Mouse (Mus musculus) MEL-GATA-1-ER (cell line): ENCODE measurements around the gene Hapln2.

Experiments used
- DNase-seq: peaks from one replicate; pipeline ENCODE4 v3.0.0-alpha.2; 2012; ENCODE audit warnings: low read depth; ENCODE audit errors: extremely low read depth

Gene Hapln2

DNA sequence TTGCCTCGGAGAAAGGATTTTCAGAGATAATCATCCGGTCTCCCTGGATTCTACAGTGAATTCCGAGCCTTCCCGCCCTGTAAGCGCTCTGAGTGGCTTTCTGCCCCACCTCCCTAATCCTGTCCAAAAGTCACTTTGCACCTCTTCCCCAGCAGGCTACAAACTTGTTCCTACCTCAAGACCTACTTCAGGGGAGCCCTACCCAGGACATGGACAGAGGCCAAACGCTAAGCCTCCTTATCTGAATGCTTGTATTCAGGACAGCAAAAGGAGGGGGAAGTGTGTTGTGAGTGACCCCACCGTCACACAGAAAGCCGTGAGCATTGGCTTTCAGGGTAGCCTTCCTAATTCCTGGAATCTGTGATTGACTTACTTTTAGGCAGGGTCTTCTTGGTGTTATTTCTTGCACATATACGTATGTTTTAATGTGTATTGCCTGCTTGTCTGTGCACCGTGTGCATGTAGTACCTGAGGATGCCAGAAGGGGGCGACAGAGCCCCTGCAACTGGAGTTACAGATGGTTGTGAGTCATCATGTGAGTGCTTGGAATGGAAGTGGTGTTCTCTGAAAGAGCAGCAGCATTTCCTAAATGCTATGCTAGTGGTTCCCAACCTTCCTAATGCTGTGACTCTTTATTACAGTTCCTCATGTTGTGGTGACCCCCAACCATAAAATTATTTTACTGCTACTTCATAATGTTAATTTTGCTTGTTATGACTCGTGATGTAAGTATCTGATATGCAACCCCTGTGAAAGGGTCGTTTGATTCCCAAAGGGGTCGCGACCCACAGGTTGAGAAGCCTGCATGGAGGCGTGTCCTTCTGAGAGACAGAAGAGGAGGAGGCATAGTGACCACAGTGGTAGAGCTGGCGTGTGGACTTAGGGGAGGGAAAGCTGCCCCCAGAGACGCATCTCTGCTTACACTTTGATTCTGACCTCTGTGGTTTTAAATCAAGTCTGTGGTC, 21.3 kb downstream of the Hapln2 start:
- no peak for DNase-seq

- DNase-seq = no peak
Measured at GRCm38 (mm10) chr3:88002291-88002976, 24.9 kb downstream of the Hapln2 start.

DNA sequence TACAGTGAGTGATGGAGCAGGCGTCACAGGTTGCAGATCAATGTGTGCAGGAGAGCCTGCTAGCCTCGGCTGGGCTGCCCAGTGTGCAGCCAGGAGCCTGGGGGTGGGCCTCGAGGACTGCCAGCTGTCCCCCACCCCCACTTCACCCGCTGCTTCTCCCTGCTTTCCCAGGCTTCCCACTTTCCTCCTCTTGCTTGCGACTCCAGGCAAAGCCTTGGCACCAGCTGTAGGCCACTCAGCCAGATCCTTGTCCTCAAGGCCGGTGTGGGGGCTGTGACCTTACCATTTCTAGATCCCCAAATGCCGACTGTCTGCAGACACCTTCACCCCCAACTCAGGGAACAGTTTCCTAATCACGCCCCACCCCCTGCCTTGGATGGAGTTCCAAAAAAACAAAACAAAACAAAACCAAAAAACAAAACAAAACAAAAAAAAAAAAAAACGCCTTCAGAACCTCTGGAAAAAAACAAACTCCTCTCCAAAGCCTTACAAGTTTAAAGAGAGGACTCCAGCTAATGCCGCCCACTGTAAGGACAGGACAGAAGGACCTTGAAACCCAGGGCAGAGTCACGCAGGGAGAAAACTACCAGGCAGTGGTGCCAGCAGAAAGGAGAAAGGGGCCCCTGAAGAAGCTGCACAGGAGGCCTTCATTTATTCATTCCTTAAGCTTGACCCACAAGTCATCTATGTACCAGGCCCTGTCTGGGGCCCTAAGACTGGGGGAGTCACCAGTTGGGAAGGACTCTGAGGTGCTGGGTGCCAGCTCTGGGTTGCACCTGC, 26.4 kb downstream of the Hapln2 start:
- DNase-seq = no peak

DNA sequence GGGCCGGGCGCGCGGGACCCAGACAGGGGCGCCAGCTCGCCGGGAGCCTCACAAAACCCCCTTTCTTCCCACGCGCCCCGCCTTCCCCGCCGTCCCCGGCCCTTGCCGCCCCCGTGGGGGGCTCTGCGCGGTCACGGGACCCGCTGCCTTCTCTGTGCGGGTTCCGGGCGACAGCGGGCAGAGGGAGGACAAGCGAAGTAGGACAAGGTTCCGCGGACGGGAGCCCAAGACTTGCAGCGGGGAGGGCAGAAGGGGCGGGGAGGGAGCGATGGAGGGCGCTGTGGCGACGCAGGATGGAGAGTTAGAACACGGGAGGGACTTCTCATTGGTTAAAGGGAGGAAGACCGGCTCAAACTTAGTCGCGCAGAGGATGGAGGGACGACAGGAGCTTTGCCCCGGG, 27.2 kb downstream of the Hapln2 start, which contains the start of gene Bcan:
Bcan (minus strand) TSS at position 50 of the 400 bp plus-strand sequence.
- DNase-seq = no peak

GRCm38 (mm10) chr3:87999243-87999895, 28.0 kb downstream of the Hapln2 start:
- DNase-seq = no peak

DNA sequence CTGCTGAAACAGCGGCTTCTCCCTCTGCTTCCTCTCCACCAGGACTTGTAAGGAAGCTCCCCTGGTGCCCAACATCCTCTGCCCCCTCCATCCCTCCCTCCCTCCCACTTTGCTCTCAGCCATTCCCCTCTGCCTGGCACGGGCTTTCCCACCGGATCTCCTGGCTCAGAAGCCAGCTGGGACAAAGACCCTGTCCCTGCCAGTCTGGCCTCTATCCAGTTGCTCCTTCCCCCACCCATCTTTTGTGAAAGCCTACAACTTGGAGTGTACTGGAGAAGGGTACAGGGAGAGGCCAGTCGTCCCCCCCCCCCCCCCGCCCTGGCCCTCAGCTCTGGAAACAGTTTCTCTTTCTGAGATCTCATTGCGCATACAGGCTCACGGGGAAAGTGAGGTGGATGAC, 28.6 kb downstream of the Hapln2 start:
- DNase-seq = no peak

- DNase-seq = no peak
Measured at GRCm38 (mm10) chr3:87996971-87997614, 30.3 kb downstream of the Hapln2 start.

DNA sequence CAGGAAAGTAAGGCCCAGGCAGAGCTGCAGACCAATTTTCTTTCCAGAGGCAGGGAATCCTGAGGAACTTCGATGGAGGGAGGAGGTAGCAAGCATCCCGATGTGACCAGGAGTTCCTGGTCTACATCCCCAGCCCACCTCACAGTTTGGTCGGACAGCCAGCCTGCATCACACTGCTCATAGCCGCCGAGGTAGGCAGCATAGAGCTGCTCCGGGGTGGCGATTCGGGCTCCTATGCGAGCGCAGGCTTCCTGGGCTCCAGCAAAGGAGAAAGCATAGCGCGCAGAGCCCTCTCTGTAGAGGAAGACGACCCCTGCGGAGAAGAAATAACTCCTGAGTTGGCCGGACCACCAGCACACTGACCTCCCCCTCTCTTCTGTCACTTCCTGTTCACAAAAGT, 31.0 kb downstream of the Hapln2 start:
- DNase-seq = no peak

DNA sequence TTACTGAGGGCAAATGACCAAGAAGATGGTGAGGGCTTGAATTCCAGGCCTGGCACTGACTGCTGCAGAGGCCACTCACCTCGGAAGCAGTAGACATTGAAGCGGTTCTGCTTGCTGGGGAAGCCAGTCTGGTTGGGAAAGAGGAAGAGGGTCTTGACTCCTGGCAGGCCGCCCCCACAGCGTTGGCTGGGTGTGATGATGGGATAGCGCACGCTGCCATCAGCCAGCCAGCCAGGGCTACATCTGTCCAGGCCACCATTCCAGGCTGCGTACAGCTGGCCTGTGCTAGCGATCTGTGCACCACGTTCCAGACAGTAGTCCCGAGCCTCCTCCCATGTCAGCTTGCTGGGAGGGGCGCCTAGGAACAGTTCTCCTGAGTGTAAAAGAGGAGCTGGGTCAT, 32.1 kb downstream of the Hapln2 start:
- no peak for DNase-seq

- DNase-seq = peak; percentile 35
Measured at GRCm38 (mm10) chr3:87993436-87993835, 33.9 kb downstream of the Hapln2 start.

- no peak for DNase-seq
Measured at GRCm38 (mm10) chr3:87989935-87990334, 37.4 kb downstream of the Hapln2 start.

- no peak for DNase-seq
Measured at GRCm38 (mm10) chr3:87988068-87988467, 39.3 kb downstream of the Hapln2 start.

GRCm38 (mm10) chr3:87987633-87988032, 39.8 kb downstream of the Hapln2 start:
- DNase-seq = peak; percentile 94

DNA sequence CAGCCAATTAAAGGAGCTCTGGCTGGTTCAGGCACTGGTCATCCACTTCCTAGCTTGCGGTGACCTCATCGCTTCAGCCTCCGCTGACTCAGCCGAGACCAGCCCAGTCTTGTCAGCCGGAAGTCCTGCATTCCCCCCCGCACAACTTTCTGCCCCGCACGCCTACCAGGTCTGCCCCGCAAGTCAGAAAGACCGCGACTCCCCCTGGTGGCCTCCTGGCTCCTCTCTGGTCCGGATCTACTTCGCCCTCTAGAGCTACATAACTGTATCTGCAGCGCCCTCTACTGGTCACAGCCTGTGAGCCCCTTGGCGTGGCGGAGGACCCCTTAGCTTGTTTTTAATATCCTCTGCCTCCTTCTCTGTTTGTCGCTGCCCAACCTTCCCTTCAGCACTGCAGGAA, 40.5 kb downstream of the Hapln2 start:
- peak; percentile 94 for DNase-seq

- no peak for DNase-seq
Measured at GRCm38 (mm10) chr3:87985505-87986320, 41.7 kb downstream of the Hapln2 start.

DNA sequence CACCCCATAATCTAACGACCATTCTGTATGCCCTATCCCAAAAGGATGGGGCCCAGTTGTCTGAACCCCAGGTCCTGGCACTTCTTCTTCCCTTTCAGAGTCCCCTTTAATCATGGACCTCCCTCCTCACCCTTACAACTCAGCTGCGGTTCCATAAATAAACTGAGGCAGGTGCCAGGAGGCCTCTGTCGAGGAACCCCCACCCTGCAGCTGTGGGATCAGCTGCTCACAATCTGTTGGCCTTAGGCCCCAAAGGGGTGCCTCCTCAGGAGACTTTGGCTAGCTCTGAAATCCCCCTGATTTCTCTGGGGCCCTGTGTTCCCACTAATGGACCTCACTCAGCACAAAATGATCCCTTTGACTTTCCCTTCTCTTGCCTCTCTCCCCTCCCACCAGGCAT, 43.3 kb downstream of the Hapln2 start:
- DNase-seq = no peak

DNA sequence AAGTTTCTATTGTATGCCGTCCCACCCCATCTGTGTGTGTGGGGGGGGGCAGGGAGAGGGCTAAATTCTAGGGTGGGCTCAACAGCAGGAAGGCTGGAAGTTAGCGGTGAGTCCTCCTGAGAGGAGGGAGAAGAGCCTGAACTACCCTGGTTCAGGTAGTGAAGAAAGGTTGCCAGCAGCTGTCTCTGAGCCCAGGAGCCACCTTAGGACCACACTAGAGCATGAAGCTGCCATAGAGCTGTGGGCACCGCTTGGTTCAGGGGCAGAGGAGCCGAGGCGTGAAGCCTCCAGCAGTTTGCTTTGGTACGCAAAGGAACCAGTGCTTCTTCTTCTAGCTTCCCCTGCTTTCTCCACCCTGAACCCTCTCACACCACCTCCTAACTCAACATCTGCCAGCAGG, 43.8 kb downstream of the Hapln2 start:
- DNase-seq = no peak

GRCm38 (mm10) chr3:87982836-87983601, 44.4 kb downstream of the Hapln2 start:
- no peak for DNase-seq
